Mouse (Mus musculus) hindbrain, embryonic 12.5 days (tissue): ENCODE results near the gene Pomt1. TPM values are rescaled to one million over a fixed set of nuclear protein-coding genes. Genes with fewer than 3 reads are reported as not detected.

Experiments used
- ATAC-seq: fragments of 200-750 bp; cut with Nextera tagmentation; 2 replicates; pipeline ENCODE4 v1.8.0; 2017; ENCODE audit warnings: moderate TSS enrichment; ENCODE audit not compliant: low FRiP score
- H3K27ac ChIP-seq: fragments of 300-500 bp; sonication (generic); 2 replicates; pipeline ENCODE4 v1.5.1; 2016; ENCODE audit warnings: mild to moderate bottlenecking
- H3K27me3 ChIP-seq: fragments of 300-500 bp; sonication (generic); 2 replicates; pipeline ENCODE4 v1.6.1; 2016; ENCODE audit warnings: mild to moderate bottlenecking
- H3K36me3 ChIP-seq: fragments of 300-500 bp; sonication (generic); 2 replicates; pipeline ENCODE4 v1.6.1; 2016; ENCODE audit warnings: mild to moderate bottlenecking
- H3K4me1 ChIP-seq: fragments of 300-500 bp; sonication (generic); 2 replicates; pipeline ENCODE4 v1.6.1; 2016
- H3K4me2 ChIP-seq: fragments of 300-500 bp; sonication (generic); replicated peaks from 2 replicates; pipeline ENCODE4 v1.6.1; 2016; ENCODE audit warnings: mild to moderate bottlenecking
- H3K4me3 ChIP-seq: fragments of 300-500 bp; sonication (generic); 2 replicates; pipeline ENCODE4 v1.5.1; 2016; ENCODE audit warnings: mild to moderate bottlenecking
- H3K9ac ChIP-seq: fragments of 300-500 bp; sonication (generic); 2 replicates; pipeline ENCODE4 v1.6.1; 2016; ENCODE audit warnings: mild to moderate bottlenecking, moderate library complexity
- H3K9me3 ChIP-seq: fragments of 300-500 bp; sonication (generic); replicated peaks from 2 replicates; pipeline ENCODE4 v1.6.1; 2016; ENCODE audit warnings: mild to moderate bottlenecking
- WGBS: fragments of 180-500 bp; shearing (Covaris S2); methylation state at CpG from one replicate; pipeline ENCODE4 v1.1.7; 2016; 5-methylcytosine and 5-hydroxymethylcytosine counted together
- polyA plus RNA-seq: library from polyadenylated mRNA; unstranded; fragments of >200 nt; fragmentation: Nextera tagmentation; extraction: Ambion mirVana; gene quantifications from 2 replicates; pipeline ENCODE4 v1.2.1, GENCODE M21; 2016

Pomt1 gene
- polyA plus RNA-seq, 1 experiment from 2014 or later = 25.5 TPM

DNA sequence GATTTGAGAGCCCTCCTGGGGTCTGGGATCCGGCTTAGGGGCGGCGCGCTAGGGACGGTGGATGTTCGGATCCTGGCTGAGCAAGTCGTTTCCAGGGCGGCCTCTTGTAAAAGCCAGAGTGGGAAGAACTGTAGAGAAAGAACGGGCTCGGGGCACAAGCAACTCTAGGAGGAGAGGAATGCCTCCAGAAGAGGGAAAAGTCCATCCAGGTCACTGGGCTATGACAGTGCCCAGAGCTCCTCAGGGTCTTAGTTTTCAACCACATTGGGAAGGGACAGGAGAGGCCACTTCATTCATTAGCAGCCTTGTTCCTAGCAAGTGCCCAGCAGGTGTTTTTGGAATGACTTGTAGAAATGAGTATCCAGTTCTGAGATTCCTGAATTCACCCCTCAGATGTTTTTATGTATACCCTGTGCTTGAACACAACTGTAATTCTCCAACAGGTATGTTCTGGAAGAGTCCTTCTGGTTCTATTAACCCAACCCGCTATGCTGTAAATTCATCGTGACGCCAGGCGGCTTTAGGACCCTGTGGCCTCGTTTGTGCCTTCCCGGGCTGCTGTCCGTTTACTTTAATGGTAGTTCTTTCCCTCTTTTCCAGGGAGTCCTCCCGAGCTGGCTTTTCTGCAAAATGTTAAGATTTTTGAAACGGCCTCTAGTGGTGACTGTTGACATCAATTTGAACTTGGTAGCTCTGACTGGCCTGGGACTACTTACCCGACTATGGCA is 534 bp downstream of the Pomt1 start:
- peak overlapping the region; percentile 77 for H3K27ac ChIP-seq
- peaks cover 27% of the 10 kb centered on the region for H3K36me3 ChIP-seq
- WGBS = under 1% methylated on average over 20 of the region's 20 CpGs
- no peaks in the 10 kb centered on the region for H3K27me3 ChIP-seq
- peak overlapping the region; percentile 52 for H3K4me3 ChIP-seq
- ATAC-seq = peak; percentile 19; the same call in 1 of the 2 replicates
- peak overlapping the region; percentile 63 for H3K9ac ChIP-seq
- peak overlapping the region; percentile 68 for H3K4me2 ChIP-seq
- no peaks in the 10 kb centered on the region for H3K9me3 ChIP-seq
- peaks cover 22% of the 10 kb centered on the region for H3K4me1 ChIP-seq

DNA sequence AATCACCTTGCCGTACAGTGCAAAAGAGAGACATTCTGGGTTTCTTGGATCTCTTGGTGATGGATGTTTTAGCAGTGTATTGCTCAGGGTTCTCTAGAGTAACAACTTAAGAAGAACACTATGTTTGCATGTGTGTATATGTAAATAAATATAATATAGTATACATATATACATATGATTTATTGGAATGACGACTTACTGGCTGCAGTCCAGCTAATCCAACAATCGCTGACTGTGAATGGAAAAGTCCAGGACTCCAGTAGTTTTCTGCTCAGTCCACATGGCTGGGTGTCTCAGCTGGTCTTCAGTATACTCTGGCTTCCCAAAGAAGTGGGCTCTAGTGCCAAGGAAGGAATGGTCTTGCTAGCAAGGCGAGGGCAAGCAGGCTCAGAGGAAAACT is 1.2 kb downstream of the Pomt1 start:
- Histone ChIP-seq H3K27me3 (no peaks in the 10 kb centered on the region), H3K4me2 (peak overlapping the region; percentile 68), H3K9ac (peak overlapping the region; percentile 63; the same call in 1 of the 2 replicates), H3K9me3 (no peaks in the 10 kb centered on the region), H3K36me3 (peaks cover 24% of the 10 kb centered on the region), H3K4me1 (peaks cover 22% of the 10 kb centered on the region), H3K4me3 (peak overlapping the region; percentile 52), H3K27ac (no peak overlapping the region; the same call in 1 of the 2 replicates)
- 54% methylated on average over 4 of the region's 4 CpGs for WGBS
- ATAC-seq = 0 out of 2 replicates have a peak, but pooled peaks have one; percentile 1

DNA sequence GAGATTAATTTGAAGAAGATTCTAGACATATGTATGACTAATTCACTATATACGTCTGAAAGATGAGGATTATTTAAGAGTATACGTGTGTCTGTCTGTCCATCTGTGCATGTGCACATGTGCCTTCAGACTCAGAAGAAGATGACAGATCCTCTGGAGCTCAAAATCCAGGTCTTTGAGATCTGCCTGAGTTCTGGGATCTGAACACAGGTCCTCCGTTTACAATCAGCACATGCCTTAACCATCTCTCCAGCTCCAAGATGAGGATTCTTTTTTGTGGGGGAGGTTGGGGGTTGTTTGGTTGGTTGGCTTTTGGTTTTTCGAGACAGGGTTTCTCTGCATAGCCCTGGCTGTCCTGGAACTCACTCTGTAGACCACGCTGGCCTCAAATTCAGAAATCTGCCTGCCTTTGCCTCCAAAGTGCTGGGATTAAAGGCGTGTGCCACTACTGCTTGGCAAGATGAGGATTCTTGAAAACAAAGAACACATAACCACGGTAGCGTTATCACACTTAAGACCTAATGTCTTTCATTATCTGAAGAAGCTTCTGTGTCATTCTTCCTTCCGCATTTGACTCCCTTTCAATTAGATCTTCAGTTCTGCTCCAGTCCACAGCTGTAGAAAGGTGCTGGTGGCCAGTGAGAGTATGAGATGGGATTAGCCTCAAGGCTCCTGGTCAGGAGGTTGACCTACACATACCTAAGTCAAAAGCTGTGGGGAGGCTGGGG is 2.5 kb downstream of the Pomt1 start:
- Histone ChIP-seq H3K9ac (no peak overlapping the region), H3K27me3 (no peaks in the 10 kb centered on the region), H3K4me1 (peaks cover 22% of the 10 kb centered on the region), H3K4me2 (no peak overlapping the region), H3K36me3 (peaks cover 16% of the 10 kb centered on the region), H3K27ac (no peak overlapping the region), H3K4me3 (no peak overlapping the region), H3K9me3 (no peaks in the 10 kb centered on the region)
- WGBS = 94% methylated on average over 9 of the region's 9 CpGs
- no peak for ATAC-seq

DNA sequence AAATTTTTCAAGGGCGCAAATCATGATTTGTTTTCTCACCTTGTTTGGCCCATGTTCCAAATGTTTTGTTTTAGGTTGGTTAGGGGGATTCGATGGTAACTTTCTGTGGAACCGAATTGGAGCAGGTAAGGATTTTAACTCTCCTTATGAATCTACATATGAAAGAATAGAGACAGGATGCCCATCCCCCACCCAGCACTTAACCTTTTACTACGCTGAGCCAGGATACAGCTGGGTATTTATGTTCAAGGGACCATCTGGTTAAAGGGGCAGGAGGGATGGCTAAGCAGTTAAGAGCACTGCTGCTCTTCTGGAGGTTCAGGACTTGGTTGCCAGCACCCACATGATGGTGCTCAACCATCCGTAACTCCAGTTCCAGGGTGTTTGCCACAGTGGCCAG is 4.2 kb downstream of the Pomt1 start:
- no peak overlapping the region for H3K9ac ChIP-seq
- peaks cover 9% of the 10 kb centered on the region for H3K4me1 ChIP-seq
- H3K27ac ChIP-seq = no peak overlapping the region
- H3K36me3 ChIP-seq = peaks cover 30% of the 10 kb centered on the region
- ATAC-seq = no peak
- no peak overlapping the region for H3K4me3 ChIP-seq
- H3K9me3 ChIP-seq = no peaks in the 10 kb centered on the region
- H3K27me3 ChIP-seq = no peaks in the 10 kb centered on the region
- H3K4me2 ChIP-seq = no peak overlapping the region
- 86% methylated on average over 5 of the region's 5 CpGs for WGBS

DNA sequence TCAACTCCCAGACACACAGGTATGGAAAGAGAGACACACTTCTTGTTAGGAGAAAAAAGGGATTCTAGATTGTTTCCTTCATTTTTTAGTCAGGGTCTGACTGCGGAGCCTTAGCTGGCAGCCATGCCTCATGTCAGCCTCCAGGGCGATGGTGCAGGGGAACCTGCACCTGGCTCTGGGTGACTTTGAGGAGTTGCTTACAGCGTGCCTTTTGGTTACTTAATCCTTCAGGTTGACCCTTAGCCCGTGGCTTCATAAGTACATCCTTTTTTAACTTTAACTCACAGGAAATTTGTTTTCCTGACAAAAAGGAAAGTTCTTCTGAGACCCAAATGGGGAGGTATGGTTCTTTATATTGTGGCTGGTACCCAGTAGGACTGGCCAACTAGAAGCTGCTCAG is 6.6 kb downstream of the Pomt1 start:
- Histone ChIP-seq H3K4me3 (no peak overlapping the region), H3K27me3 (no peaks in the 10 kb centered on the region), H3K9me3 (no peaks in the 10 kb centered on the region), H3K27ac (no peak overlapping the region), H3K4me2 (no peak overlapping the region), H3K36me3 (peaks cover 44% of the 10 kb centered on the region), H3K4me1 (no peaks in the 10 kb centered on the region), H3K9ac (no peak overlapping the region)
- 89% methylated on average over 4 of the region's 4 CpGs for WGBS
- ATAC-seq = no peak

DNA sequence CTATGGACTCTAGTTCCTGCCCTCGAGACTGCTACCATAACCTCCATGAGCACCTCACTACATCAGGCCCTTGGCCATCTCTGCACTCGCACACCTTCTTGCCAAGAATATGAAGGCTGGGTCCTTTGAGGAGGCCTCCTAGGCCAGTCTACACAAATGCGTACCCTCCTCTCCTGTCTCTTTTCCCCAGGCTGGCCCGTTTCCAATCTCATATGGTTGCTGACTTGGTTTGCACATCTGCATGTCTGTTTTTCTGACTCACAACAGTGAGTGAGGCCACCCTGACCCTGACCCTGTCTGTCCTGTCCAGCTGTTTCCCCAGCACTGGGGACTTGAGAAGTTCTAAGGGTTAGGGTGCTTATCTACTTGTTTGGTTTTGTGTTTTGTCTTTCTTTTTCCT is 10.4 kb downstream of the Pomt1 start:
- Histone ChIP-seq H3K36me3 (peaks cover 76% of the 10 kb centered on the region), H3K27me3 (no peaks in the 10 kb centered on the region), H3K4me3 (no peak overlapping the region), H3K27ac (no peak overlapping the region), H3K4me1 (no peaks in the 10 kb centered on the region), H3K9me3 (no peaks in the 10 kb centered on the region), H3K9ac (no peak overlapping the region), H3K4me2 (no peak overlapping the region)
- ATAC-seq = no peak
- WGBS = 87% methylated on average over 4 of the region's 4 CpGs

DNA sequence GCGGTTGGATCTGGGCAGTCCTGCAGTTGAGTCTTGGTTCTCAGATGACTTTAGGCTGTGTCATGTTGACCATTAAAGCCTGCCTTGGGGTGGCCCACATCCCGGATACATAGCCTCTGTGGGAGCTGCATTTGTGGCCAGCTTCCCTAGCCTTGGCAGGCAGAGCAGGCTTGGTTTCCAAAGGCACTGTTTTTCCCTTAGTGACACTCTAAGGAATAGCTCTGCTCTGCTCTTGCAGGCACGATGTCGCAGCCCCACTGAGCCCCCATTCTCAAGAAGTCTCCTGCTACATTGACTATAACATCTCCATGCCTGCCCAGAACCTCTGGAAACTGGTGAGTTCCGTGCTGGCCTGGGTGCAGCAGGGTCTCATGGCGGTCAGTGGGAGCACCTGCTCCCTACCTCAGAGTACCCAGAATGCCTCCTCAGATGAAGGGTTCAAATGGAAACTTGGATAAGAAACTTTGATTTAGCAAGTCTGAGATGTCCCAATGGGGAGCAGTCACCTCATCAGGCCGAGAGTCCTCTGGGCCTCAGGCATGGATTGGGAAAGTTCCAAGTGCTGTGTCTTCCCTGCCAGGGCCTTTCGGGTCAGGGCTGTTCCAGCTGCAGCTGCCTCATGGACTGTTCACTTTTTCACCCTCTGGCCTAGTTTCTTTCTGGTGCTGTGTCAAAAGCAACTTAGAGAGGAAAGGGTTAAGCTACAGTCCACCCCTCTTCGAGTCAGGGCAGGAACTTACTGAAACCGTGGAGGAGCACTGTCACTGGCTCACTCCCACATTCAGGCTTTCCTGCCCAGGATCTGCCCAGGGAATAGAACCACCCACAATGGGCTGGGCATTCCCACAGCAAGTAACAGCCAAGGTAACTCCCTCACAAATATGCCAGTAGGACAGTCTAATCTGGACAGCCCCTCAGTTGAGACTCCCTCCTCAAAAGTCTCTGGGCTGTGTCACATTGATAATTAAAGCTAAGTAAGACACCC is 12.3 kb downstream of the Pomt1 start:
- Histone ChIP-seq H3K27ac (no peak overlapping the region), H3K27me3 (no peaks in the 10 kb centered on the region), H3K4me2 (no peak overlapping the region), H3K9me3 (no peaks in the 10 kb centered on the region), H3K36me3 (peaks cover 89% of the 10 kb centered on the region), H3K4me3 (no peak overlapping the region), H3K4me1 (no peaks in the 10 kb centered on the region), H3K9ac (no peak overlapping the region)
- ATAC-seq = no peak
- 78% methylated on average over 10 of the region's 10 CpGs for WGBS

DNA sequence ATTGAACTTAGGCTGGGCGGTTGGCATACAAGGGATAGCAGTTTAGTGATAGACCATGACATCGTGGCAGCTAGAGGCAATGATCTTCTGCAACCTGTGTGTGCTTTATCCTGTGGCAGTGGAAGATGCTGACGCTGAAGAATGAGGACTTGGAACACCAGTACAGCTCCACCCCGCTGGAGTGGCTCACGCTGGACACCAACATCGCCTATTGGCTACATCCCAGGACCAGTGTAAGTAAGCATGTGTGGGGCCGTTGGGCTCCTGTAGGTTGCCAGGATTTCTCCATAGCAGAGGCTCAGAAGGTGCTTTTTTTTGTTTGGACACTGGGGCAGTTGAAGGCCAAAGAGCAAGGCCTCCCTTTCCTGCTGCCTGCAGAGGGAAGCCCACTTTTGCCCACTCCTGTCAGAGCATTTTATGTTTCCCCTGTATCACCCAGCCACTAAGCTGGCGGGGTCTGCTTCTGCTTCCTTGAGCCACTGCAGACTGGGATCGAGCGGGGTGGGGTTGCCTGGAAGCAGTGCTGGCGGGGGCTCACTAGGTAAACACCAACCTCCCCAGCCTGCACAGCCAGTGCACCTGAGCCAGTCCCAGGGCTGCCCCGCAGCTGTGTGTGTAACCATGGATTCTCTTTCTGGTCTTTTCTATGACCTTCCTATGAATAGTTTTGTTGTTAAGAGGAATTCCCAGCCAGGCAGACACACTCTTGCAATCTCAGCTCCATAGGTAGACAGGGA is 15.6 kb downstream of the Pomt1 start:
- H3K4me1 ChIP-seq = no peaks in the 10 kb centered on the region
- H3K9me3 ChIP-seq = no peaks in the 10 kb centered on the region
- H3K4me2 ChIP-seq = no peak overlapping the region
- WGBS = 89% methylated on average over 12 of the region's 12 CpGs
- H3K9ac ChIP-seq = no peak overlapping the region
- no peak for ATAC-seq
- no peak overlapping the region for H3K4me3 ChIP-seq
- H3K27me3 ChIP-seq = no peaks in the 10 kb centered on the region
- H3K27ac ChIP-seq = no peak overlapping the region
- H3K36me3 ChIP-seq = peaks cover 91% of the 10 kb centered on the region

DNA sequence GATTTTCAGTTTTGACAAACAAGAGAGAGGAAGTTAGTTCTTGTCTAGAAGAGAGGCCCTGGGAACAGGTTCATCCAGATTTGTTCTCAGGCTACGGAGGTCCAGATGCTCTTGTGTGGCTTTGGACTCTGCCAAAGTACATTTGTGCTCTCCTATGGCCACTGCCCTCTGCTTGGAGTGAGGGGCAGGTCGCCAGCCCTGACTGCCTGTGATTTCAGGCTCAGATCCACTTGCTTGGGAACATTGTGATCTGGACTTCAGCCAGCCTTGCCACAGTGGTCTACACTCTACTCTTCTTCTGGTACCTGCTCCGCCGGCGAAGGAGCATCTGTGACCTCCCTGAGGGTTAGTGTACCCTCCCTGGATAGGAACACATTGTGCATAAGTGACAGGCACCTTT is 16.3 kb downstream of the Pomt1 start:
- no peak overlapping the region for H3K27ac ChIP-seq
- H3K4me3 ChIP-seq = no peak overlapping the region
- H3K4me1 ChIP-seq = no peaks in the 10 kb centered on the region
- 92% methylated on average over 5 of the region's 5 CpGs for WGBS
- no peaks in the 10 kb centered on the region for H3K9me3 ChIP-seq
- H3K27me3 ChIP-seq = no peaks in the 10 kb centered on the region
- ATAC-seq = no peak
- no peak overlapping the region for H3K4me2 ChIP-seq
- no peak overlapping the region for H3K9ac ChIP-seq
- H3K36me3 ChIP-seq = peaks cover 93% of the 10 kb centered on the region

DNA sequence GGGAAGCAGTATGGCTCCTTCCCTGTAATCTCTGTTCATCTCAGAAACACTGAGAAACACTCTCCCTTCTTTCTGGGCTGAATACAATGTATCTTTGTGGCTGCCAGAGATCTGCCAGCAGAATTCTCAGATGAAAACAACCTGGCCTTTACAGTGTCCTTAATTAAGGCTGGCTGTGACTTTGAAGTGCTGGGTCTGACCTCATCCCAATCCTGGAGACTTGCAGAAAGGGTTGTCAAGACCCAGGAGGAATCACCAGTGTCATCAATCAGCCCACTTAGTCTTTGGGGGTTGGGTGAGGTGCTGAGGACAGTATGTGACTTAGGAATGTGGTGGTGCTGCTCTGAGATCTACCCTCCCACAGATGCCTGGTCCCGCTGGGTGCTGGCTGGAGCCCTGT is 17.0 kb downstream of the Pomt1 start:
- no peak overlapping the region for H3K4me3 ChIP-seq
- H3K4me1 ChIP-seq = no peaks in the 10 kb centered on the region
- no peak overlapping the region for H3K27ac ChIP-seq
- H3K9ac ChIP-seq = no peak overlapping the region
- no peak for ATAC-seq
- peaks cover 93% of the 10 kb centered on the region for H3K36me3 ChIP-seq
- no peaks in the 10 kb centered on the region for H3K27me3 ChIP-seq
- no peaks in the 10 kb centered on the region for H3K9me3 ChIP-seq
- H3K4me2 ChIP-seq = no peak overlapping the region
- 93% methylated on average over 1 of the region's 1 CpGs for WGBS

DNA sequence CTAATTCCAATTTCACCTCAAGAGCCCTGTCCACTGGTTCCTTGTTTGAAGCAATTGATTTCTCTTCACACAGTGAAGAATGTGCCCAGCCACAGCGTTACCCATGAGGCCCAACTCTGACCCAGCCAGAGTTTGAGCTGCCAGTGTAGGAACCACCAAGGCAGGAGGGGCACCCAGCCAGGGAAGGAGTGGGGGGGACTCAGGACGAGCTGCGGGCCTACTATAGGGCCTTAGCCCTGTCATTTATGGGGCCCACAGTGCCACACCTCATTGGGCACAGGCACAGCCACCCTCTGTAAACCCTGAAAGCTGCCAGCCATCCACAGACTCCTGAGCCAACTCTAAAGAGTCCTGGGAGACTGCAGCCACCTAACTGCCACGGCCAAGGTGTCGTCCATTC is 18.2 kb downstream of the Pomt1 start:
- H3K4me2 ChIP-seq = no peak overlapping the region
- H3K4me1 ChIP-seq = peaks cover 9% of the 10 kb centered on the region
- no peak overlapping the region for H3K9ac ChIP-seq
- no peak overlapping the region for H3K27ac ChIP-seq
- no peak for ATAC-seq
- H3K4me3 ChIP-seq = no peak overlapping the region
- no peaks in the 10 kb centered on the region for H3K27me3 ChIP-seq
- 87% methylated on average over 5 of the region's 5 CpGs for WGBS
- no peaks in the 10 kb centered on the region for H3K9me3 ChIP-seq
- peaks cover 81% of the 10 kb centered on the region for H3K36me3 ChIP-seq
